Comparison of ENCODE assay signal across 23 mouse cellular contexts in genomic region chr14:19383741-19384140, GRCm38 (mm10). TPM values are rescaled to one million over a fixed set of nuclear protein-coding genes. Genes with fewer than 3 reads are reported as not detected.
"Had no signal": no experiment of that assay in that cellular context is flagged by ENCODE, and none has a peak within 500 bp of the region (broad histone marks: within the 10 kb centered on the region; RNA-seq: fewer than 3 reads in every experiment).

No protein-coding gene starts in this region.

RNA-seq across cellular contexts. Expression of gene Gm21738, which starts 35.0 kb away (rescaled TPM):
- total RNA-seq: heart, postnatal 10 days; heart, postnatal 14 days; heart, postnatal 36 days; heart, postnatal 4 days; hindbrain, postnatal 0 days; layer of hippocampus, adult 18-20 months; layer of hippocampus, adult 2 months; layer of hippocampus, adult 8-10 months; layer of hippocampus, postnatal 10 days; layer of hippocampus, postnatal 14 days; layer of hippocampus, postnatal 25 days; layer of hippocampus, postnatal 36 days; left cerebral cortex, adult 2 months; left cerebral cortex, adult 8-10 months; left cerebral cortex, postnatal 10 days had no signal
- polyA plus RNA-seq: hindbrain, embryonic 16.5 days; intestine, embryonic 14.5 days; intestine, embryonic 15.5 days; intestine, postnatal 0 days; kidney, adult 2 months; kidney, embryonic 14.5 days; kidney, embryonic 15.5 days; kidney, embryonic 16.5 days had no signal
